In the genomic region with DNA sequence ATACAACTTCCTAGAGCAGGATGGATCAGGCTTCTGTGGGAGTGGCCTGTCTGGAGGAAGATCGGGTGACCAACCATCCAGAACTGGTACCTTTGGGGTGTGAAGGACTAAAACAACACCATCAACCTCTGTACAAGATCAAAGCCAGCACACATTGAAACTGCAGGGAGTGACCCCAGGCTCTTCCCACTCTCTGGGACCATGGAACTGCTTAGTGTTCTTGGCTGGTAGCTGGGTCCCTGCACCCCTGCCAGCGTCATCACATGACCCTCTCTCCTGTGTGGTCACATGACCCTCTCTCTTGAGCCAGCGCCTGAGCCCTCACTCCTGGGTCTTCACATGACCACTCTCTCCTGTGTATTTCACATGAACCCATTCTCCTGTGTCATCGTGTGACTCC, we compare ENCODE assay signal across 28 mouse cellular contexts.
A peak's percentile ranks its signal among the peaks of the same experiment; 100 is the strongest.
DNase-seq lines count a peak whose midpoint lies in the region; ATAC-seq lines count a peak whose summit lies in the region.
"Had no signal": no experiment of that assay in that cellular context is flagged by ENCODE, and none has a peak within 500 bp of the region (broad histone marks: within the 10 kb centered on the region; RNA-seq: fewer than 3 reads in every experiment).

No protein-coding gene starts in this region.

- no peak overlapping the region for H3K4me3 ChIP-seq in kidney, embryonic 15.5 days (replicated peaks)
- H3K4me3 ChIP-seq in megakaryocyte, embryonic 14.5 days (replicated peaks), result peak overlapping the region; percentile 40
- no peak overlapping the region for H3K4me3 ChIP-seq in hindbrain, embryonic 14.5 days (replicated peaks; ENCODE audit: low read length)
- H3K4me3 ChIP-seq: forebrain, embryonic 10.5 days; forebrain, embryonic 13.5 days; heart, embryonic 12.5 days; heart, embryonic 15.5 days; hindbrain, embryonic 10.5 days; hindbrain, embryonic 13.5 days had no signal

- 45% methylated on average over 4 of the region's 4 CpGs for WGBS in kidney, embryonic 15.5 days
- 83% methylated on average over 4 of the region's 4 CpGs for WGBS in hindbrain, embryonic 14.5 days

- peaks cover 18% of the 10 kb centered on the region for H3K4me1 ChIP-seq in kidney, embryonic 15.5 days
- H3K4me1 ChIP-seq in megakaryocyte, embryonic 14.5 days, result no peaks in the 10 kb centered on the region
- H3K4me1 ChIP-seq in hindbrain, embryonic 14.5 days (replicated peaks; ENCODE audit: control insufficient read depth, insufficient read depth, low read length), result no peaks in the 10 kb centered on the region
- H3K4me1 ChIP-seq: heart, embryonic 12.5 days; heart, embryonic 15.5 days; hindbrain, embryonic 13.5 days had no signal

- H3K27ac ChIP-seq in kidney, embryonic 15.5 days, result 0 out of 2 replicates have a peak overlapping the region, but pooled peaks have one; percentile 37
- H3K27ac ChIP-seq in hindbrain, embryonic 14.5 days, result no peak overlapping the region
- H3K27ac ChIP-seq: forebrain, embryonic 10.5 days; forebrain, embryonic 13.5 days; heart, embryonic 15.5 days; hindbrain, embryonic 10.5 days; hindbrain, embryonic 13.5 days; hindbrain, postnatal 0 days had no signal

- no peaks in the 10 kb centered on the region for H3K36me3 ChIP-seq in kidney, embryonic 15.5 days
- no peaks in the 10 kb centered on the region for H3K36me3 ChIP-seq in megakaryocyte, embryonic 14.5 days (replicated peaks; ENCODE audit: low read length)
- H3K36me3 ChIP-seq in hindbrain, embryonic 14.5 days (replicated peaks; ENCODE audit: control insufficient read depth, insufficient read depth), result no peaks in the 10 kb centered on the region
- H3K36me3 ChIP-seq: forebrain, embryonic 10.5 days; G1E; heart, embryonic 12.5 days; heart, embryonic 15.5 days; hindbrain, embryonic 10.5 days; hindbrain, embryonic 13.5 days had no signal

- no peak overlapping the region for H3K4me2 ChIP-seq in kidney, embryonic 15.5 days
- no peak overlapping the region for H3K4me2 ChIP-seq in hindbrain, embryonic 14.5 days (replicated peaks)
- H3K4me2 ChIP-seq: forebrain, embryonic 13.5 days; heart, embryonic 12.5 days; heart, embryonic 15.5 days; hindbrain, embryonic 13.5 days had no signal

- ATAC-seq in kidney, embryonic 15.5 days (replicated peaks; ENCODE audit: low FRiP score), result peak; percentile 85
- no peak for ATAC-seq in megakaryocyte, adult 5-6 weeks (ENCODE audit: poor library complexity, severe bottlenecking)
- no peak for ATAC-seq in hindbrain, embryonic 14.5 days (ENCODE audit: low FRiP score)
- ATAC-seq: CD4-positive, CD25-positive, alpha-beta regulatory T cell, adult 4 months; forebrain, embryonic 13.5 days; forebrain, embryonic 16.5 days; hindbrain, postnatal 0 days; inflammation-experienced regulatory T-cells, adult 6 months; intestine, embryonic 16.5 days had no signal

- H3K27me3 ChIP-seq in kidney, embryonic 15.5 days, result no peaks in the 10 kb centered on the region
- no peaks in the 10 kb centered on the region for H3K27me3 ChIP-seq in megakaryocyte, embryonic 14.5 days (replicated peaks)
- H3K27me3 ChIP-seq in hindbrain, embryonic 14.5 days (ENCODE audit: control insufficient read depth, insufficient read depth, low read length), result no peaks in the 10 kb centered on the region
- H3K27me3 ChIP-seq: forebrain, embryonic 13.5 days; heart, embryonic 12.5 days; heart, embryonic 15.5 days; hindbrain, embryonic 13.5 days had no signal

- no peak for DNase-seq in kidney, postnatal 10 days
- DNase-seq in R1 (ENCODE audit: low read depth, low spot score), result peak; percentile 11
- DNase-seq in hindbrain, embryonic 14.5 days (ENCODE audit: low spot score), result no peak
- no peak for DNase-seq in frontal cortex, adult 2 months (ENCODE audit: extremely low spot score in 1 of 2, low spot score in 1 of 2)
- DNase-seq: adrenal gland, postnatal 10 days; adrenal gland, postnatal 36 days; cerebellum, adult 18-20 months; cerebellum, adult 9-10 months; cerebellum, postnatal 14 days; gastrocnemius, postnatal 25 days; heart, adult 18-20 months; heart, postnatal 10 days; heart, postnatal 36 days had no signal

- no peak overlapping the region for H3K9ac ChIP-seq in kidney, embryonic 15.5 days
- H3K9ac ChIP-seq in hindbrain, embryonic 14.5 days, result no peak overlapping the region
- H3K9ac ChIP-seq: forebrain, embryonic 13.5 days; heart, embryonic 12.5 days; heart, embryonic 15.5 days; hindbrain, embryonic 13.5 days had no signal

- H3K9me3 ChIP-seq in kidney, embryonic 15.5 days (replicated peaks), result no peaks in the 10 kb centered on the region
- H3K9me3 ChIP-seq in megakaryocyte, embryonic 14.5 days, result peaks cover 56% of the 10 kb centered on the region
- no peaks in the 10 kb centered on the region for H3K9me3 ChIP-seq in hindbrain, embryonic 14.5 days (ENCODE audit: control insufficient read depth, low read length)
- H3K9me3 ChIP-seq: forebrain, embryonic 10.5 days; forebrain, embryonic 13.5 days; heart, embryonic 12.5 days; heart, embryonic 15.5 days; hindbrain, embryonic 10.5 days; hindbrain, embryonic 13.5 days had no signal
